Mouse (Mus musculus) Patski (cell line): Measurements from ENCODE around the gene Recql5. TPM values are rescaled to one million over a fixed set of nuclear protein-coding genes. Genes with fewer than 3 reads are reported as not detected.

ENCODE experiments used
- ATAC-seq: fragments of 100-300 bp; one replicate; pipeline ENCODE4 v1.8.0; 2021
- CTCF ChIA-PET: fragments of 350-600 bp; sonication (Branson Sonifier 250); formaldehyde crosslinking; loops from one replicate; lab custom pipeline; 2022; ENCODE audit warnings: inconsistent platforms; lab: Charles Lee
- POLR2A ChIA-PET: fragments of 350-600 bp; sonication (Branson Sonifier 250); formaldehyde crosslinking; loops from one replicate; lab custom pipeline; 2022; ENCODE audit warnings: antibody characterized with exemption, inconsistent platforms; lab: Charles Lee
- DNase-seq: peaks from one replicate; pipeline ENCODE4 v3.0.0-alpha.2; 2011; ENCODE audit warnings: low read depth, low spot score
- H3K27me3 ChIP-seq: fragments of 371-371 bp; one replicate; pipeline ENCODE4 v1.5.1; 2021
- CTCF ChIP-seq: fragments of 100-300 bp; IDR thresholded peaks from one replicate; pipeline ENCODE4 v1.5.1; 2021
- in situ Hi-C: fragments of 300-500 bp; cut with MboI; formaldehyde crosslinking; loops from 3 replicates; pipeline ENCODE4 v1.11.1; 2018; ENCODE audit warnings: low pct_unique_long_range_greater_than_20kb, mixed read lengths
- polyA plus RNA-seq: library from polyadenylated mRNA; unstranded; gene quantifications from one replicate; pipeline ENCODE4 v1.2.3, GENCODE M21; 2021

Recql5 gene
- 20.9 TPM for polyA plus RNA-seq

- POLR2A ChIA-PET: no interaction called here
- DNase-seq (peak; percentile 96), ATAC-seq (peak; percentile 80)
- in situ Hi-C loops: loop anchor here (25.0 kb wide), 1 partner anchor 529 kb away; the partner anchor contains the start of gene Qrich2
- no peak for TF ChIP-seq CTCF
- no peaks in the 10 kb centered on the region for H3K27me3 ChIP-seq
- CTCF ChIA-PET: interaction anchor here (1.2 to 1.5 kb wide), 3 partner anchors 11 to 73 kb away, joined by 3 to 4 read pairs (median 4); no protein-coding TSS in a partner anchor
Observed at GRCm38 (mm10) chr11:115933108-115933746, at the start of gene Recql5, which contains the start of gene Sap30bp. TSS of gene Recql5 (minus strand) at chr11:115933477. TSS of gene Sap30bp (plus strand) at chr11:115933282.

GRCm38 (mm10) chr11:115982472-115982871 lies 49.2 kb upstream of the Recql5 start:
- CTCF ChIA-PET: no interaction called here
- POLR2A ChIA-PET: no interaction called here
- in situ Hi-C loops: no loop called here

GRCm38 (mm10) chr11:115975544-115975943 lies 42.3 kb upstream of the Recql5 start:
- DNase-seq (no peak), ATAC-seq (no peak)
- in situ Hi-C loops: no loop called here
- TF ChIP-seq CTCF: no peak
- POLR2A ChIA-PET: no interaction called here
- no peaks in the 10 kb centered on the region for H3K27me3 ChIP-seq
- CTCF ChIA-PET: no interaction called here

More at GRCm38 (mm10) chr11:115982472-115982871, 49.2 kb upstream of the Recql5 start:
- DNase-seq (no peak), ATAC-seq (no peak)
- H3K27me3 ChIP-seq: no peaks in the 10 kb centered on the region
- no peak for TF ChIP-seq CTCF

- in situ Hi-C loops: no loop called here
- no peak for TF ChIP-seq CTCF
- DNase-seq: no peak
- H3K27me3 ChIP-seq: no peaks in the 10 kb centered on the region
- POLR2A ChIA-PET: interaction anchor here (0.5 kb wide), 1 partner anchor 146 kb away, joined by 4 read pairs; no protein-coding TSS in a partner anchor
- ATAC-seq: no peak
- CTCF ChIA-PET: no interaction called here
Observed at GRCm38 (mm10) chr11:115975083-115975420, 41.8 kb upstream of the Recql5 start.

GRCm38 (mm10) chr11:115974309-115975082 lies 41.2 kb upstream of the Recql5 start, which contains the start of gene Itgb4:
TSS of gene Itgb4 (plus strand) at chr11:115974709.
- in situ Hi-C loops: no loop called here
- ChIA-PET CTCF (no interaction called here), POLR2A (interaction anchor here (0.5 kb wide), 1 partner anchor 145 kb away, joined by 4 read pairs; no protein-coding TSS in a partner anchor)
- no peaks in the 10 kb centered on the region for H3K27me3 ChIP-seq
- no peak for TF ChIP-seq CTCF
- DNase-seq (no peak), ATAC-seq (no peak)

- peak; percentile 36 for ATAC-seq
- peak; percentile 68 for DNase-seq
- in situ Hi-C loops: no loop called here
- ChIA-PET POLR2A (no interaction called here), CTCF (interaction anchor here (1.3 to 1.8 kb wide), 4 partner anchors 9 to 31 kb away, joined by 3 to 6 read pairs (median 4); no protein-coding TSS in a partner anchor)
- H3K27me3 ChIP-seq: no peaks in the 10 kb centered on the region
- TF ChIP-seq CTCF: no peak
Observed at GRCm38 (mm10) chr11:115971016-115971415, 37.7 kb upstream of the Recql5 start.

- ATAC-seq (peak; percentile 31), DNase-seq (peak; percentile 81)
- POLR2A ChIA-PET: interaction anchor here (0.7 kb wide), 1 partner anchor 16 kb away, joined by 3 read pairs; no protein-coding TSS in a partner anchor
- no peaks in the 10 kb centered on the region for H3K27me3 ChIP-seq
- in situ Hi-C loops: no loop called here
- no peak for TF ChIP-seq CTCF
- CTCF ChIA-PET: interaction anchor here (1.4 to 1.8 kb wide), 3 partner anchors 10 to 26 kb away, joined by 3 to 5 read pairs (median 3); no protein-coding TSS in a partner anchor
Observed at GRCm38 (mm10) chr11:115970006-115970673, 36.9 kb upstream of the Recql5 start.

GRCm38 (mm10) chr11:115968731-115969405 lies 35.6 kb upstream of the Recql5 start:
- in situ Hi-C loops: no loop called here
- ChIA-PET CTCF (no interaction called here), POLR2A (no interaction called here)
- no peak for TF ChIP-seq CTCF
- no peak for ATAC-seq
- DNase-seq: no peak
- no peaks in the 10 kb centered on the region for H3K27me3 ChIP-seq

- TF ChIP-seq CTCF: no peak
- peak; percentile 73 for DNase-seq
- peak; percentile 59 for ATAC-seq
- no peaks in the 10 kb centered on the region for H3K27me3 ChIP-seq
- ChIA-PET POLR2A (interaction anchor here (0.7 kb wide), 1 partner anchor 258 kb away, joined by 3 read pairs; no protein-coding TSS in a partner anchor), CTCF (no interaction called here)
- in situ Hi-C loops: no loop called here
Observed at GRCm38 (mm10) chr11:115964977-115965604, 31.8 kb upstream of the Recql5 start.
